29 mouse cellular contexts compared by ENCODE assay signal in the genomic region with DNA sequence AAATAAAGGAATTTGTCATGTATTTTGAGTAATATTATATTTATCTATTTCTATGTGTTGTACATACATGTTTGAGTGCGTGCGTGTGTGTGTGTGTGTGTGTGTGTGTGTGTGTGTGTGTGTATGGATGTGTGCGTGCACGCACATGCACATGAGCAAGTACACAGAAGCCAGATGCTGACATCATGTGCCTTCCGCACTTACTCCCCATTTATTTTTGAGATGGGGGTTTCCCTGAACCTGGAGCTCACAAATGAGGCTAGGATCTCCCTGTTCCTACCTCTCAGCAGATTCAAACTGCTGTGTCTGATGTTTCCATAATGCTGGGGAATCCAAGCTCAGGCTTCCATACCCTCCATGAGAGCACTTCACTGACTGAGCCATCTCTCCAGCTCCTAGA.
"Had no signal": no experiment of that assay in that cellular context is flagged by ENCODE, and none has a peak within 500 bp of the region (broad histone marks: within the 10 kb centered on the region; RNA-seq: fewer than 3 reads in every experiment).

No protein-coding gene starts in this region.

- H3K4me3 ChIP-seq: limb, embryonic 10.5 days; limb, embryonic 12.5 days; limb, embryonic 13.5 days; limb, embryonic 15.5 days; liver, embryonic 12.5 days; liver, embryonic 13.5 days; liver, embryonic 15.5 days; lung, embryonic 15.5 days; megakaryocyte, embryonic 14.5 days; midbrain, embryonic 10.5 days; midbrain, embryonic 12.5 days; midbrain, embryonic 13.5 days; midbrain, embryonic 15.5 days; myocyte had no signal

- H3K9me3 ChIP-seq: limb, embryonic 10.5 days; limb, embryonic 12.5 days; limb, embryonic 13.5 days; limb, embryonic 15.5 days; liver, embryonic 12.5 days; liver, embryonic 13.5 days; liver, embryonic 15.5 days; lung, embryonic 15.5 days; megakaryocyte, embryonic 14.5 days; midbrain, embryonic 10.5 days; midbrain, embryonic 12.5 days; midbrain, embryonic 13.5 days; midbrain, embryonic 15.5 days had no signal

- H3K27me3 ChIP-seq: limb, embryonic 12.5 days; limb, embryonic 13.5 days; limb, embryonic 15.5 days; liver, embryonic 13.5 days; liver, embryonic 15.5 days; lung, embryonic 15.5 days; megakaryocyte, embryonic 14.5 days; midbrain, embryonic 12.5 days; midbrain, embryonic 13.5 days; midbrain, embryonic 15.5 days had no signal

- H3K36me3 ChIP-seq: limb, embryonic 10.5 days; limb, embryonic 12.5 days; limb, embryonic 13.5 days; limb, embryonic 15.5 days; liver, embryonic 12.5 days; liver, embryonic 13.5 days; liver, embryonic 15.5 days; lung, embryonic 15.5 days; midbrain, embryonic 10.5 days; midbrain, embryonic 12.5 days; midbrain, embryonic 13.5 days; midbrain, embryonic 15.5 days had no signal

- H3K27ac ChIP-seq: limb, embryonic 10.5 days; limb, embryonic 12.5 days; limb, embryonic 13.5 days; limb, embryonic 15.5 days; liver, embryonic 12.5 days; liver, embryonic 13.5 days; liver, embryonic 14.5 days; liver, embryonic 15.5 days; lung, embryonic 15.5 days; macrophage; midbrain, embryonic 10.5 days; midbrain, embryonic 12.5 days; midbrain, embryonic 13.5 days; midbrain, embryonic 15.5 days had no signal

- H3K9ac ChIP-seq: limb, embryonic 12.5 days; limb, embryonic 13.5 days; limb, embryonic 15.5 days; liver, embryonic 12.5 days; liver, embryonic 13.5 days; liver, embryonic 14.5 days; liver, embryonic 15.5 days; liver, postnatal 0 days; lung, embryonic 14.5 days; lung, embryonic 15.5 days; midbrain, embryonic 12.5 days; midbrain, embryonic 13.5 days; midbrain, embryonic 15.5 days had no signal

- H3K4me2 ChIP-seq: limb, embryonic 12.5 days; limb, embryonic 13.5 days; limb, embryonic 15.5 days; liver, embryonic 11.5 days; liver, embryonic 12.5 days; liver, embryonic 13.5 days; liver, embryonic 15.5 days; lung, embryonic 14.5 days; lung, embryonic 15.5 days; midbrain, embryonic 11.5 days; midbrain, embryonic 12.5 days; midbrain, embryonic 13.5 days; midbrain, embryonic 15.5 days had no signal

- DNase-seq: left cerebral cortex, postnatal 4 days; liver; liver, embryonic 13.5 days; liver, postnatal 0 days; lung, adult 18-20 months; lung, adult 2 months; lung, embryonic 14.5 days; lung, postnatal 10 days; lung, postnatal 14 days; lung, postnatal 36 days; lung, postnatal 4 days; midbrain, embryonic 14.5 days had no signal

- H3K4me1 ChIP-seq: limb, embryonic 10.5 days; limb, embryonic 12.5 days; limb, embryonic 13.5 days; limb, embryonic 15.5 days; liver, embryonic 12.5 days; liver, embryonic 13.5 days; liver, embryonic 15.5 days; lung, embryonic 15.5 days; midbrain, embryonic 10.5 days; midbrain, embryonic 12.5 days; midbrain, embryonic 13.5 days; midbrain, embryonic 15.5 days had no signal
